Mouse (Mus musculus): Measurements from ENCODE around the gene Dand5.
A peak's percentile ranks its signal among the peaks of the same experiment; 100 is the strongest.

Gene Dand5

GRCm38 (mm10) chr8:84799999-84800831, 22.4 kb downstream of the Dand5 start, which contains the start of gene Nfix:
Gene Nfix, minus strand, starts transcription at chr8:84800344.
- DNase-seq (ENCODE audit: low spot score in 2 of 2), result peak; percentile 72 to 73

GRCm38 (mm10) chr8:84799136-84799931, 23.3 kb downstream of the Dand5 start:
- peak; percentile 63 to 72 for DNase-seq (ENCODE audit: low spot score in 2 of 2)

DNA sequence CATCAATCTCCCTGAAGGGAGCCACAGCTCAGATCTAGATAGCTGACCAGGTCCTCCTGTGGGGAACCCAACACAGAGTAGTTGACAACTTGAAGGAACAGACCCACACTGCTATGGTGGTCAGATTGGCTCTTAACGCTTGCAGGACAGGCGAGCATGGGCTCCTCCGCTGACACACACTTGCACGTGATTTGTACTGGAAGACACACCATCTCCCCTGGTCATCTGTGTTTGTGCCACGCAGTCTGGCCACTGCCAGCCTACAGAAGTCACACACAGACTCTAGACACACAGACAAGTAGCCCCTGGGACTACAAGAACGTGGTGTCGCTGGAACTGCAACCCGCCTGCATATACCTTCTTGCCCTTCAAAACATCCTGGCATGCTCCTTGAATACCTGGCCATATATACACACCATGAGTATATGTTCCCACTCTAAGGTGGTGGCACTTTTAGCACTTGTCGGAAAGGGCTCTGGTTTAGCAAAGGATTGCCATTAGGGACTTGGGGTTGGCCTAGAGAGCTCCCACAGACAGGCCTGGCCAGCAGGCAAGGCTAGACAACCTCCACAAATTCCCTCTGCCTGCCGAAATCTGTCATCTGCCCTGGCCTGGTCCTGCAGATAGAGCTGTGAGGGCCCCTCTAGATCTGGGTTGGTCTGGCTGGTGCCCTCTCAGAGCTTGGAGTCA, 24.0 kb downstream of the Dand5 start:
- peak in 1 of 2 experiments; percentile 28 for DNase-seq (ENCODE audit: low spot score in 2 of 2)

- DNase-seq (ENCODE audit: low spot score in 2 of 2), result peak; percentile 69 to 70
These were observed 24.7 kb downstream of the Dand5 start for GRCm38 (mm10) chr8:84797971-84798370.

GRCm38 (mm10) chr8:84797256-84797797, 25.3 kb downstream of the Dand5 start:
- peak in 1 of 2 experiments; percentile 32 for DNase-seq (ENCODE audit: low spot score in 2 of 2)

DNA sequence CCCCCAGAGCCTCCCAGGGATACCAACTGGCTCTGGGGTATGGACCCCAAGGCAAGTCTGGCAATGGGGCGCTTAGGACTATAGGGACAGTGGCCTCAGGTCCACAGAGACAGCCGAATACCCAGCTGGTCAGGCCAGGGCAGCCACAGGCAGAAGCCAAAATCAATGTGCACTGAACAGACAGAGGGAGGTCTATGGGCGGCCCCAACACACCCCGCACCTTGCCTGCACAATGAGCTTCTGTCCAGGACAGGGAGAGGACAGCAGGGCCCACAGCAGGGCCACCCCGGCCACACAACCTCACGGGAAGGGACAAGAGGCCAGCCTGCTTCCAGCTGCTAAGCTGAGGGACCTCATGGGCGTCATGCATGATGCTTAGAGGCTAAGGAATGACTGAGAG, 28.1 kb downstream of the Dand5 start:
- peak in 1 of 2 experiments; percentile 78 for DNase-seq (ENCODE audit: low spot score in 2 of 2)

DNA sequence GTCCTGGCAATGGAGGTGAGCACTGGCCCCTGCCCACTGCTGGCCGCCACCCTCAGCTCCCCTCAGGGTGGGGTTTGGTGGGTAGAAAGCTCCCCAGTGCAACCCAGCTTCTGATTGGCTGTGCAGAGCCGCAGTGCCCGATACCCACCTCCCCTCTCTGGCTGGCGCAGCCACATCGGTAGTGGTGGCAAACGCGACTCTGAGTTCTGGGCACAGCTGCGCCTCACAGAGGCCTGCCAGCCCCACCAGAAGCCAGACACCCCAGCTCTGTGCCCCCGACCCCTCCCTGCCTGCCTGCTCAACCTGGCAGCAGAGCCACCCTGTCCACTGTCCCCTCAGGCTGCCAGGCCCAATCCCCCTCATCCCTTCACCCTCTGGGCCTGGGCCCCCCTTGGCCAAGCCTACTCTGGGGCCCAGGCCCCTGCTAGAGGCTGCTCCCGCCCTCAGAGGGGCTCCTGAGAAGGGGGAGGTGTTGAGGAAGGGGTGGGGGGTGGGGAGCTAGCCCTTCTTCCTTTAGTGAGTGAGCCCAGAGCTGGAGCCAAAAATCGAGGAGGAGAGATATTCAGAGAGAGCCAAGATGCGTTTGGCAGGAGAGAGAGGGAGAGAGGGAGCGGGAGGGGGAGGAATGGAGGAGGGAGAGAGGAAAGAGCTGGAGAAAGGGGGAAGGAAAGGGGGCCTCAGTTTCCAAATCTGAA, 28.7 kb downstream of the Dand5 start:
- DNase-seq (ENCODE audit: low spot score in 2 of 2), result peak; percentile 88 to 93

GRCm38 (mm10) chr8:84793134-84793533, 29.5 kb downstream of the Dand5 start:
- DNase-seq (ENCODE audit: low spot score in 2 of 2), result peak; percentile 62 to 69

- peak in 1 of 2 experiments; percentile 19 for DNase-seq (ENCODE audit: low spot score in 2 of 2)
These were observed 30.1 kb downstream of the Dand5 start for GRCm38 (mm10) chr8:84792429-84792947.

GRCm38 (mm10) chr8:84790537-84790936, 32.1 kb downstream of the Dand5 start:
- no peak for DNase-seq (ENCODE audit: low spot score in 2 of 2)

- peak; percentile 75 to 76 for DNase-seq (ENCODE audit: low spot score in 2 of 2)
These were observed 32.7 kb downstream of the Dand5 start for GRCm38 (mm10) chr8:84789855-84790486.

DNA sequence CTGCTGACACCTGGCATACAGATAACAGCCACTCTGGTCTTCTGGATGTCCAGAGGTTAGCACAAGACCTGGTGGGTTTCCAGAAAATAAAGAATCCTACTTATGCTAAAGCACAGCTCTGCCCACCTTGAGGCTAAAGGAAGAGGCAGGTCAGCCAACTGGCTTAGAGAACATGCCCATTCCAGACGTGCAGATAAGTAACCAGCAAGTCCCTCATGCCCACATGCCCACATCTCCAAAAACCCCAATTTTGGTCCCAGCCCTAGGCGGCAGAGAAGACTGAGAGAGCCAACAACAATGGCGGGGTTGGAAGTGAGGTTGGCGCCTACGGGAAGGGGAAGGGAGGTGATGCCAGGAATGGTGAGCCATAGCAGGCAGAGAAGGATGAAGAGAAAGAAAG, 33.3 kb downstream of the Dand5 start:
- no peak for DNase-seq (ENCODE audit: low spot score in 2 of 2)

DNA sequence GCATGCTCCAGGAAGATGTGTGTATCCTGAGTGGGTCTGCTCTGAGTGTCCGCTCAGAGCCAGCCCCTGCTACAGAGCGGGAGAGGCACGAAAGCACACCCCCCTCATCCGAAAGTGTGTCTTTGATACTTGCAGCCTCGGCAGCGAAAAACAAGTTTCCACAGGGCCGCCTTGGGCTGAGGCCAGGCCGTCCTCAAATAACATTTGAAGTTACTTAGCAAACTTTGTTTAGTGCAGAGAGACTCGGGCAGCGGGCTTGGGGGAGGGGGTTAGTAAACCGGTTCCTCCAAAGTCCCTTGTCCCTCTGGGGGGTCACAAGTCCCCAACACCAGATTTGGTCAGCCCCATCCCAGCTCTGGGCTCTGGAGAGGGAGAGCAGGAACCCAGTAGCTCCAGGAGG, 33.7 kb downstream of the Dand5 start:
- DNase-seq (ENCODE audit: low spot score in 2 of 2), result peak; percentile 81 to 87

DNA sequence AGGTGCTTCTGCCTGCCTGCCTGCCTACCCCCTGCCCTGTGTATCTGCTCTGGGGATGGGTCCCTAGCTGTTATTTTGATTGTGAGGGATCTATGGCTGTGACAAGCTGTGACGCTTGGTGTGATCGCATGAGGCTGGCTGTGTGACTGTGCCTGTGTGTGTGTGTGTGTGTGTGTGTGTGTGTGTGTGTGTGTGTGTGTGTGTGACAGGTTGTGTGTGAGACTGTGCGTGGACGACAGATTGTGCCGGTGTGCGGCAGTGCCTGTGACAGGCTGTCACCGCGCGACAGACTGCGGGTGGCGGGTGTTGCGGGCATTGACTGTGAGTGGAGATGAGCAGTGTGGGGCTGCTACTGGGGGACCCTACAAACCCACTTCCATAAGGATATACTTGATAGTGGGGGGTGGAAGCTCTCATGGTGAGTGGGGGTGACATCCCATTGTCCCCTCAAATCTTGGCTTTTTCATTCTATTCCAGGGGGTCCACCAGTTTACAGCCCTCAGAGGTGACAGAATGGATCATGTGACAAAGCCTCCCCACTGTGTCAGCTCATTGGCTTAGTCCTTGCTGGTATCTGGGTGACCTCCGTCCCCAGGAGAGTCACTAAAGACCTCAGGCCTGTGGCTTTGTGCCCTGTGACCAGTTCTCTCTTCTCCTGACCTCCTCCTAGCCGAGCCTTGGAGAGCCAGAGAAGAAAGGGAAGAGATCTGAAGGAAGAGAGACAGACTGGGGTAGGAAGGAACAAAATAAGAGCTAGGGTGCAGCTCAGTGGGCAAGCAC, 34.9 kb downstream of the Dand5 start:
- DNase-seq (ENCODE audit: low spot score in 2 of 2), result peak; percentile 78 to 87

GRCm38 (mm10) chr8:84786801-84787467, 35.7 kb downstream of the Dand5 start:
- no peak for DNase-seq (ENCODE audit: low spot score in 2 of 2)

DNA sequence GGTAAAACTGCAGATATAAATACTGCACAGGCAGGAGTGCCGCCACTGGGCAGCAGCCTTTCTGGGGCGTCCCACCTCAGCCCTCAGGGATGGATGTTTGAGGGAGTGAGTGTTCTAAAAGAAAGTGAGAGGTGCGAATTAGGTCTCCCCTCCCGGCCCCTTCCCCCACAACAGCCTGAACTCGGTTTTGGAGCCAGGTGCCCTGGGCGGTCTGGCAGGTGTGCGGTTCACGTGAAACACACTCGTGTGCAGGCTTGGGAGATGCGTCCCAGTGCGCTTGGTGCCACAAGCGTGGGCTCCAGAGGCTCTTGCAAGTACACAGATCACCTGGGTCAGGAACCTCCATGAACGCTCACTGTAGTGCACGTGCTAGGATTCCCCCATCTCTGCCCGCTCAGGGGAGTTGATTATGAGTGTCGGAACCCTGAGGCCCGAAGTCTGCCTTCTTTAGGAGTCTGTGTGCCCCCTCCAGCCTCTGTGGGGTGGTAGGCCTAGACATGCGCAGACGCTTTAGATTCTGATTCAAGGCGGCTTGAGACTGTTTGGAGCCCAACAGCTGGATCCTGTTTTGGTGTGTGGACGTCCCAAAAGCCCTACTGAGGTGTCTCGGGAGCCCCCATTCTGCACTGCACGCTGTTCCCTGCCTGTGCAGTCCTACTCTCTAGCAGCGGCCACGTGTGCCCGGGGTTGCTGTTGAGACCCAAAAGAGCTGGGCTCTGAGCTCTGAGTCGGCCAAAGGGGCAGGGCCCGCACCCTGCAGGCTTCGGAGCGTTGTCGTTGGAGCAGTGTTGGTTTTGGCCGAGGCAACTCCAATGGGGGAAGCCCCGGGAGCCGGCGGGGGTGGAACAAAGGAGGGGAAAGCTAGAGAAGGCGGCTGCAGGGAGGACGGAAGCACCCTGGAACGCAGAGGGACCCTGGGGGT, 36.6 kb downstream of the Dand5 start:
- DNase-seq (ENCODE audit: low spot score in 2 of 2), result peak; percentile 75 to 80

DNA sequence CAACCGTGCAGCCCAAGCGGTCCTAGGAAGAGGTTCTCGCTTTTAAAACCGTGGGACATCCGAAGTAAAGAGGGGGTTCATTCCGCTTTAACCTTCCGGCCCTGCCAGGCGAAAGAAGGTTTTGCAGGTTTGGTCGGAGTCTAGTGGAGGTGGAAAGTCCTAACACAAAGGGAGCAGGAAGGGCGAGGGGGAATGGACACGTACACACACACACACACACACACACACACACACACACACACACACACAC, 37.2 kb downstream of the Dand5 start:
- no peak for DNase-seq (ENCODE audit: low spot score in 2 of 2)
